Mouse (Mus musculus): ENCODE data around the gene Efhc1. TPM values are rescaled to one million over a fixed set of nuclear protein-coding genes. Genes with fewer than 3 reads are reported as not detected.
A peak's percentile ranks its signal among the peaks of the same experiment; 100 is the strongest.

The Efhc1 gene
- total and polyA plus RNA-seq, 3 experiments, result not detected

- H3K4me3 ChIP-seq (replicated peaks in 1 of 3; ENCODE audit: low read depth in 2 of 3, low read length in 2 of 3, poor library complexity in 1 of 3), result no peak overlapping the region
- in situ Hi-C loops (cut with MboI; ENCODE audit: low pct_ligation_motif_present, low pct_unique_long_range_greater_than_20kb, low sequenced_read_pairs), result loop anchor here (5.0 kb wide), 2 partner anchors 162 to 222 kb away; no protein-coding TSS in a partner anchor
- H3K4me1 ChIP-seq (ENCODE audit: control insufficient read depth in 1 of 2, insufficient read depth in 2 of 2), result peaks cover 0 to 3% of the 10 kb centered on the region in 2 experiments; a peak in 2 of 4 replicates
- H3K4me2 ChIP-seq (ENCODE audit: insufficient read depth, low read depth, poor library complexity, severe bottlenecking), result no peak overlapping the region
- H3K9ac ChIP-seq (ENCODE audit: insufficient read depth, low read depth), result no peak overlapping the region
- peaks cover 0 to 18% of the 10 kb centered on the region in 2 experiments for H3K36me3 ChIP-seq (replicated peaks in 1 of 2; ENCODE audit: control insufficient read depth in 1 of 2, insufficient read depth in 1 of 2, low read length in 1 of 2)
- TF ChIP-seq EP300 (IDR thresholded peaks at IDR 0.05; ENCODE audit: low read length), result no peak
- H3K27ac ChIP-seq (ENCODE audit: insufficient read depth, low read depth), result no peak overlapping the region
- no peaks in the 10 kb centered on the region for H3K79me2 ChIP-seq (replicated peaks; ENCODE audit: control insufficient read depth, extremely low read depth, insufficient read depth, poor library complexity, severe bottlenecking)
- DNase-seq (ENCODE audit: extremely low read depth), result no peak
- no peaks in the 10 kb centered on the region for H3K27me3 ChIP-seq (replicated peaks)
- dilution Hi-C loops (cut with MboI; ENCODE audit: extremely low pct_ligation_motif_present, extremely low pct_unique_long_range_greater_than_20kb, low sequenced_read_pairs), result no loop called here
- H3K9me3 ChIP-seq (replicated peaks; ENCODE audit: low read length), result no peaks in the 10 kb centered on the region
Measured at GRCm38 (mm10) chr1:20935106-20935505, 16.3 kb upstream of the Efhc1 start.

GRCm38 (mm10) chr1:20939046-20939445 is 12.4 kb upstream of the Efhc1 start:
- H3K36me3 ChIP-seq (replicated peaks in 1 of 2; ENCODE audit: control insufficient read depth in 1 of 2, insufficient read depth in 1 of 2, low read length in 1 of 2), result peaks cover 0 to 18% of the 10 kb centered on the region in 2 experiments
- H3K27ac ChIP-seq (ENCODE audit: insufficient read depth, low read depth), result no peak overlapping the region
- H3K4me2 ChIP-seq (ENCODE audit: insufficient read depth, low read depth, poor library complexity, severe bottlenecking), result peak overlapping the region; percentile 15; the same call in 1 of the 2 replicates
- in situ Hi-C loops (cut with MboI; ENCODE audit: low pct_ligation_motif_present, low pct_unique_long_range_greater_than_20kb, low sequenced_read_pairs) (loop anchor here (5.0 kb wide), 2 partner anchors 158 to 218 kb away; no protein-coding TSS in a partner anchor), dilution Hi-C loops (cut with MboI; ENCODE audit: extremely low pct_ligation_motif_present, extremely low pct_unique_long_range_greater_than_20kb, low sequenced_read_pairs) (no loop called here)
- DNase-seq (ENCODE audit: extremely low read depth), result peak; percentile 75
- H3K4me3 ChIP-seq (replicated peaks in 1 of 3; ENCODE audit: low read depth in 2 of 3, low read length in 2 of 3, poor library complexity in 1 of 3), result no peak overlapping the region
- H3K4me1 ChIP-seq (ENCODE audit: control insufficient read depth in 1 of 2, insufficient read depth in 2 of 2), result peaks cover 0 to 3% of the 10 kb centered on the region in 2 experiments; a peak in 2 of 4 replicates
- peaks cover 2% of the 10 kb centered on the region for H3K9me3 ChIP-seq (replicated peaks; ENCODE audit: low read length)
- H3K27me3 ChIP-seq (replicated peaks), result no peaks in the 10 kb centered on the region
- H3K9ac ChIP-seq (ENCODE audit: insufficient read depth, low read depth), result no peak overlapping the region
- H3K79me2 ChIP-seq (replicated peaks; ENCODE audit: control insufficient read depth, extremely low read depth, insufficient read depth, poor library complexity, severe bottlenecking), result no peaks in the 10 kb centered on the region
- no peak for TF ChIP-seq HCFC1 (IDR thresholded peaks at IDR 0.05; ENCODE audit: low read depth, low read length)
- no peak for TF ChIP-seq IRF4 (IDR thresholded peaks at IDR 0.05; ENCODE audit: low read depth, low read length)
- no peak for TF ChIP-seq USF2 (conservative IDR thresholded peaks at IDR 0.05; ENCODE audit: low read depth, low read length)
- TF ChIP-seq JUND (conservative IDR thresholded peaks at IDR 0.05; ENCODE audit: low read depth, low read length), result no peak
- no peak for TF ChIP-seq NELFE (IDR thresholded peaks at IDR 0.05; ENCODE audit: low read depth, low read length)
- no peak for TF ChIP-seq POLR2A (IDR thresholded peaks at IDR 0.05; ENCODE audit: low read depth, low read length)
- TF ChIP-seq TBP (conservative IDR thresholded peaks at IDR 0.05; ENCODE audit: low read depth, low read length), result no peak
- TF ChIP-seq NRF1 (IDR thresholded peaks at IDR 0.05; ENCODE audit: low read depth, low read length), result 0 out of 2 replicates have a peak, but pooled peaks have one; percentile 7
- TF ChIP-seq PAX5 (IDR thresholded peaks at IDR 0.05; ENCODE audit: low read length), result no peak
- no peak for TF ChIP-seq ZKSCAN1 (IDR thresholded peaks at IDR 0.05; ENCODE audit: borderline replicate concordance, low read depth, low read length)
- TF ChIP-seq GABPA (IDR thresholded peaks at IDR 0.05; ENCODE audit: insufficient replicate concordance, low read depth, low read length), result no peak
- no peak for TF ChIP-seq ZMIZ1 (IDR thresholded peaks at IDR 0.05; ENCODE audit: low read depth, low read length)
- no peak for TF ChIP-seq MAZ (IDR thresholded peaks at IDR 0.05; ENCODE audit: low read depth, low read length)
- no peak for TF ChIP-seq EP300 (IDR thresholded peaks at IDR 0.05; ENCODE audit: low read length)
- TF ChIP-seq USF1 (IDR thresholded peaks at IDR 0.05; ENCODE audit: low read depth, low read length), result no peak
- no peak for TF ChIP-seq MYC (IDR thresholded peaks at IDR 0.05; ENCODE audit: low read depth, low read length)
- no peak for TF ChIP-seq MXI1 (IDR thresholded peaks at IDR 0.05; ENCODE audit: low read depth, low read length)
- no peak for TF ChIP-seq POLR2AphosphoS2 (IDR thresholded peaks at IDR 0.05; ENCODE audit: low read depth, low read length)
- TF ChIP-seq MAFK (IDR thresholded peaks at IDR 0.05; ENCODE audit: insufficient replicate concordance, low read length), result no peak
- TF ChIP-seq SMC3 (IDR thresholded peaks at IDR 0.05; ENCODE audit: low read depth, low read length), result peak; percentile 96
- no peak for TF ChIP-seq E2F4 (IDR thresholded peaks at IDR 0.05; ENCODE audit: insufficient replicate concordance, low read depth, low read length)
- TF ChIP-seq JUN (IDR thresholded peaks at IDR 0.05; ENCODE audit: insufficient read depth, low read depth, low read length), result no peak
- peak; percentile 95 for TF ChIP-seq ZC3H11A (IDR thresholded peaks at IDR 0.05; ENCODE audit: low read depth, low read length)
- no peak for TF ChIP-seq CHD1 (IDR thresholded peaks at IDR 0.05; ENCODE audit: low read depth, low read length)
- TF ChIP-seq TCF12 (IDR thresholded peaks at IDR 0.05; ENCODE audit: low read depth, low read length), result no peak
- TF ChIP-seq KAT2A (IDR thresholded peaks at IDR 0.05; ENCODE audit: insufficient replicate concordance, low read length), result no peak
- no peak for TF ChIP-seq ELF1 (IDR thresholded peaks at IDR 0.05; ENCODE audit: low read depth, low read length)
- TF ChIP-seq MEF2A (IDR thresholded peaks at IDR 0.05; ENCODE audit: borderline replicate concordance, low read depth, low read length), result no peak
- TF ChIP-seq RCOR1 (conservative IDR thresholded peaks at IDR 0.05; ENCODE audit: low read depth, low read length), result no peak
- TF ChIP-seq MAX (IDR thresholded peaks at IDR 0.05; ENCODE audit: low read length), result no peak
- no peak for TF ChIP-seq CHD2 (IDR thresholded peaks at IDR 0.05; ENCODE audit: low read length)
- TF ChIP-seq SIN3A (IDR thresholded peaks at IDR 0.05; ENCODE audit: low read length), result no peak
- TF ChIP-seq BHLHE40 (IDR thresholded peaks at IDR 0.05; ENCODE audit: low read depth, low read length), result no peak
- no peak for TF ChIP-seq ETS1 (conservative IDR thresholded peaks at IDR 0.05; ENCODE audit: low read depth, low read length)
